Mouse (Mus musculus) megakaryocyte, embryonic 14.5 days (primary cell): ENCODE data around the gene Havcr2. TPM values are rescaled to one million over a fixed set of nuclear protein-coding genes. Genes with fewer than 3 reads are reported as not detected.
A peak's percentile ranks its signal among the peaks of the same experiment; 100 is the strongest.
"Not testable (repeated sequence)": the region's sequence is repeated elsewhere in the genome, so short reads cannot be mapped to it uniquely, and the experiment has no call there.

Source experiments
- H3K27me3 ChIP-seq: replicated peaks from 2 replicates; pipeline ENCODE3; 2012; ENCODE audit warnings: inconsistent platforms
- H3K36me3 ChIP-seq: replicated peaks from 2 replicates; pipeline ENCODE3; 2012; ENCODE audit warnings: low read length, inconsistent platforms, mixed read lengths
- H3K4me1 ChIP-seq: 2 replicates; pipeline ENCODE4 v1.6.1; 2012; ENCODE audit warnings: inconsistent platforms
- H3K4me3 ChIP-seq: replicated peaks from 2 replicates; pipeline ENCODE3; 2012; ENCODE audit warnings: moderate library complexity, mild to moderate bottlenecking, inconsistent platforms
- H3K9me3 ChIP-seq: 2 replicates; pipeline ENCODE4 v1.6.1; 2012; ENCODE audit warnings: inconsistent platforms
- FLI1 ChIP-seq: IDR thresholded peaks from 2 replicates; pipeline ENCODE4 v1.6.1; 2012; ENCODE audit warnings: low read length, inconsistent platforms, mixed read lengths
- GATA1 ChIP-seq: IDR thresholded peaks from 3 replicates; pipeline ENCODE4 v1.6.1; 2012; ENCODE audit warnings: mixed read lengths, low read length, inconsistent platforms, borderline replicate concordance
- polyA plus RNA-seq: library from polyadenylated mRNA; stranded (reverse); fragments of >175 nt; gene quantifications from 2 replicates; pipeline ENCODE4 v1.2.3, GENCODE M21; 2012; ENCODE audit warnings: low replicate concordance; ENCODE audit not compliant: insufficient read depth

Havcr2 gene
- polyA plus RNA-seq, 1 experiment: 2.9 TPM

GRCm38 (mm10) chr11:46459960-46460359, 5.2 kb downstream of the Havcr2 start:
- H3K4me3 ChIP-seq: no peak overlapping the region
- peaks cover 73% of the 10 kb centered on the region for H3K36me3 ChIP-seq
- peaks cover 76% of the 10 kb centered on the region for H3K4me1 ChIP-seq
- no peak for TF ChIP-seq FLI1
- no peak for TF ChIP-seq GATA1
- no peaks in the 10 kb centered on the region for H3K27me3 ChIP-seq
- no peaks in the 10 kb centered on the region for H3K9me3 ChIP-seq

GRCm38 (mm10) chr11:46461362-46461761, 6.6 kb downstream of the Havcr2 start:
- Histone ChIP-seq H3K27me3 (no peaks in the 10 kb centered on the region), H3K4me3 (no peak overlapping the region), H3K36me3 (peaks cover 70% of the 10 kb centered on the region), H3K4me1 (peaks cover 66% of the 10 kb centered on the region), H3K9me3 (no peaks in the 10 kb centered on the region)
- TF ChIP-seq FLI1 (no peak), GATA1 (no peak)

- TF ChIP-seq GATA1: no peak
- no peak for TF ChIP-seq FLI1
- H3K4me1 ChIP-seq: peaks cover 71% of the 10 kb centered on the region
- H3K9me3 ChIP-seq: no peaks in the 10 kb centered on the region
- peak overlapping the region; percentile 81 for H3K4me3 ChIP-seq
- H3K27me3 ChIP-seq: no peaks in the 10 kb centered on the region
- H3K36me3 ChIP-seq: peaks cover 67% of the 10 kb centered on the region
Observed at GRCm38 (mm10) chr11:46461931-46462330, 7.2 kb downstream of the Havcr2 start.

- TF ChIP-seq GATA1 (no peak), FLI1 (no peak)
- Histone ChIP-seq H3K36me3 (peaks cover 64% of the 10 kb centered on the region), H3K27me3 (no peaks in the 10 kb centered on the region), H3K4me1 (peaks cover 37% of the 10 kb centered on the region), H3K4me3 (peak overlapping the region; percentile 78), H3K9me3 (no peaks in the 10 kb centered on the region)
Observed at GRCm38 (mm10) chr11:46466878-46467277, 12.1 kb downstream of the Havcr2 start.

- Histone ChIP-seq H3K9me3 (peaks cover 4% of the 10 kb centered on the region; the same call in 1 of the 2 replicates), H3K36me3 (peaks cover 89% of the 10 kb centered on the region), H3K4me1 (no peaks in the 10 kb centered on the region; the same call in 1 of the 2 replicates), H3K4me3 (no peak overlapping the region), H3K27me3 (no peaks in the 10 kb centered on the region)
- TF ChIP-seq GATA1: no peak
- no peak for TF ChIP-seq FLI1
Observed at GRCm38 (mm10) chr11:46474220-46474619, 19.5 kb downstream of the Havcr2 start.

- no peak for TF ChIP-seq FLI1
- peaks cover 79% of the 10 kb centered on the region for H3K36me3 ChIP-seq
- H3K27me3 ChIP-seq: no peaks in the 10 kb centered on the region
- H3K4me3 ChIP-seq: no peak overlapping the region
- peaks cover 4% of the 10 kb centered on the region for H3K9me3 ChIP-seq
- peaks cover 21% of the 10 kb centered on the region for H3K4me1 ChIP-seq
Observed at GRCm38 (mm10) chr11:46479311-46479710, 24.6 kb downstream of the Havcr2 start.

- TF ChIP-seq GATA1: no peak
- no peak for TF ChIP-seq FLI1
- peaks cover 67% of the 10 kb centered on the region for H3K36me3 ChIP-seq
- no peaks in the 10 kb centered on the region; the same call in 1 of the 2 replicates for H3K9me3 ChIP-seq
- no peaks in the 10 kb centered on the region for H3K27me3 ChIP-seq
- H3K4me3 ChIP-seq: no peak overlapping the region
- H3K4me1 ChIP-seq: peaks cover 21% of the 10 kb centered on the region
Observed at GRCm38 (mm10) chr11:46480517-46480916, 25.8 kb downstream of the Havcr2 start.

- Histone ChIP-seq H3K36me3 (peaks cover 3% of the 10 kb centered on the region), H3K27me3 (peaks cover 8% of the 10 kb centered on the region), H3K9me3 (0 out of 2 replicates have a peak, but pooled peaks cover 3% of the 10 kb centered on the region), H3K4me3 (no peak overlapping the region), H3K4me1 (peaks cover 8% of the 10 kb centered on the region)
- TF ChIP-seq GATA1 (no peak), FLI1 (no peak)
Observed at GRCm38 (mm10) chr11:46488231-46488630, 33.5 kb downstream of the Havcr2 start.

GRCm38 (mm10) chr11:46488650-46489049, 33.9 kb downstream of the Havcr2 start:
- peaks cover 8% of the 10 kb centered on the region for H3K27me3 ChIP-seq
- peaks cover under 1% of the 10 kb centered on the region for H3K36me3 ChIP-seq
- H3K9me3 ChIP-seq: 0 out of 2 replicates have a peak, but pooled peaks cover 3% of the 10 kb centered on the region
- H3K4me3 ChIP-seq: no peak overlapping the region
- TF ChIP-seq FLI1 (no peak), GATA1 (no peak)
- peaks cover 8% of the 10 kb centered on the region for H3K4me1 ChIP-seq

GRCm38 (mm10) chr11:46507146-46507545, 52.4 kb downstream of the Havcr2 start:
- peaks cover 7% of the 10 kb centered on the region for H3K27me3 ChIP-seq
- H3K4me1 ChIP-seq: no peaks in the 10 kb centered on the region
- TF ChIP-seq FLI1 (no peak), GATA1 (no peak)
- H3K4me3 ChIP-seq: no peak overlapping the region
- peaks cover 5% of the 10 kb centered on the region for H3K9me3 ChIP-seq
- no peaks in the 10 kb centered on the region for H3K36me3 ChIP-seq

- H3K4me3 ChIP-seq: no peak overlapping the region
- H3K9me3 ChIP-seq: peaks cover 5% of the 10 kb centered on the region
- TF ChIP-seq FLI1 (no peak), GATA1 (no peak)
- peaks cover 9% of the 10 kb centered on the region for H3K27me3 ChIP-seq
- H3K4me1 ChIP-seq: no peaks in the 10 kb centered on the region
- no peaks in the 10 kb centered on the region for H3K36me3 ChIP-seq
Observed at GRCm38 (mm10) chr11:46509900-46510299, 55.2 kb downstream of the Havcr2 start.

- not testable (repeated sequence) for H3K4me1 ChIP-seq
Observed at GRCm38 (mm10) chr11:46521341-46521740, 66.6 kb downstream of the Havcr2 start.

More at GRCm38 (mm10) chr11:46521341-46521740, 66.6 kb downstream of the Havcr2 start:
- not testable (repeated sequence) for H3K9me3 ChIP-seq, H3K27me3 ChIP-seq, H3K36me3 ChIP-seq, H3K4me3 ChIP-seq
